Mouse (Mus musculus): ENCODE data around the gene Gtf2ird2. TPM values are rescaled to one million over a fixed set of nuclear protein-coding genes. Genes with fewer than 3 reads are reported as not detected.

Gene Gtf2ird2
- total RNA-seq, 2 experiments from 2014 or later: 4.9 to 5.0 TPM

DNA sequence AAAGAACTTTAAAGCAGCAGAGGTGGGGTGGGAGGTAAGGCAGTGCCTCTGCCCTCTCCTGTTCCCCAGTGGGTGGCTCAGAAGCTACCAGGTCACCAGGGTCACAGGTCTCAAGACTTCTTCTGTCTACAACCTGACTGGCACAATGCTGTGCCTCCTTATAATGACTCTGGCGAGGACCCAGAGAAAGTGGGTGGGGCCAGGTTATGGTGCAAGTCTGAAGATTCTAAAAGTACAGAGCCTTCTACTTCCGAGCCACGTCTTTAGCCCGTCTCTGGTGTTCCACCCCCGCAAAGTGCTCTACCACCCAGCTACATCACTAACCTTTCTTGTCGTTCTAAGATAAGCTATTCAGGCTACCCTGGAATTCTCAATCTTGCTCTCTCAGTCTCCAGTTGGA, 48.3 kb downstream of the Gtf2ird2 start:
- DNase-seq: peak in 1 of 2 experiments; percentile 25
- intact Hi-C loops (cut with DNase I): no loop called here

DNA sequence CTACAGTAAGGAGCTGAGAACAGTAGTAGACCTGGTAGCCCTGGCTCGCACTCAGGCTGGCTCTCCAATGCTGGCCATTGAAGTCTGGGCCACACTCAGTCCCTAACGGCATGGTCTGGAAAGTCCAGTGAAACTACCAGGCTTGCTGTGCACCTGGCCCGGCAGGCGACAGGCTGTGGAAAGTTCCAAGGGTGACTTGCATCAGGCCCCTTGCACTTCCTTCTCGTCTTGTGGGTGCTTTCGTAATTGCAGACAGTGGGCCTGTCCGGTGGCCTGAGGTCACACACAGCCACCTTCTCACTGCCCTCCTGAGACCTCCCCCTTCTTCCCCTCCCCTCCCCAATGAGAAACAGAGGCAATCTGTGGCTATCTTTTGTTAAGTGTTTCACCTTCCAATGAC, 48.7 kb downstream of the Gtf2ird2 start:
- intact Hi-C loops (cut with DNase I): no loop called here
- peak; percentile 47 to 52 for DNase-seq

DNA sequence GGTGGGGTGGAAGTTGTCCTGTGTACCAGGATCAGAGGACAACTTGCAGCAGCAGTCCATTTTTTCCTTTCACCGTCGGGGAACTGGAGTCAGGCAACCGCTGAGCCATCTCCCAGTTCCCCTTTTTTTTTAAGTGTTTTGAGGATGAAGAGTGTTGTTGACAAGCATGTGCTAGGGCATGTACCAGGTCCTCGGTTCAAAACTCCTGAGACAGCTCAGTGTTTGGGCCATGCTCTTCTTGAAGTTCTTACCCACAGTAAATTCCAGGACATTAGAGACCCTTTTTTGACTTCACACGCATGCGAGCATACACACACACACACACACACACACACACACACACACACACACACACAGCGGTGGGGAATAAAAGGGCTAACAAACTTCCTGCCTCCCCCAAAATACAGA, 49.4 kb downstream of the Gtf2ird2 start:
- intact Hi-C loops (cut with DNase I): no loop called here

DNA sequence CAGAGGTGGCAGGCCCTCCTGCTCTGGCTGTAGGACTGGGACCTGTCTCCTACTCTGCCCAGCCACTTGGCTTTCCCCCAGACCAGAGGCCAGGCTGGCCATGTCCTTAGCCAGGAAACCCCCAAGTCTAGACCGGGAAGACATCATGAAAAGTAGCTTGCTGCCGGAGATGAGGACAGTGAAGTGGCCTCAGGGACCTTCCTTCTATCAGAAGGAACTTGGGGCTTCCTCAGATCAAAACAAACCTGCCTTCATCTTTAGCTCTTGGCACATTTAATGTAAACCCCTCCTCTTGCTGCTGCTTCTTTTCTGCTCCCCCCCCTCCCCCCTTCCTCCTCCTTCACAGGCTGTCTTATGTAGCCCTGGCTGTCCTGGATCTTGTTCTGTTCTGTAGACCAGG, 50.4 kb downstream of the Gtf2ird2 start:
- DNase-seq: no peak
- intact Hi-C loops (cut with DNase I): no loop called here

More for the DNA sequence above, 49.4 kb downstream of the Gtf2ird2 start:
- no peak for DNase-seq

DNA sequence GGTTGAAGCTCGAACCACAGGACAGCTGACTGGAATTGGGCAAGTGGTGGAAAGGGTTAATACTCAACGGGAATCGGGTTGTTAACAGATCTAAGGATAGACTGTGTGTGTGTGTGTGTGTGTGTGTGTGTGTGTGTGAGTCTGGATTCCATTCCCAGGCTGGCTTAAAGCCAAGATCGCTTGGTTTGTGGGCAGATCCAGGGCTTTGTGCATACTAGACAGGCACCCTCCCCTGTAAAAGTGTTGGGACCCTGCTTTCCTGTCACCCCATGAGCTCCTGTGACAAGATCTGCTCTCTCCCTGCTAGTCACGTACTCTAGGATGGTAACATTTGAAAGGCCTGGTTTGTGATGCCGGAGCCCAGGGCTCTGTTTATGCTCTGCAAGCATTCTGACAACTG, 51.3 kb downstream of the Gtf2ird2 start:
- peak in 1 of 2 experiments; percentile 26 for DNase-seq
- intact Hi-C loops (cut with DNase I): no loop called here

DNA sequence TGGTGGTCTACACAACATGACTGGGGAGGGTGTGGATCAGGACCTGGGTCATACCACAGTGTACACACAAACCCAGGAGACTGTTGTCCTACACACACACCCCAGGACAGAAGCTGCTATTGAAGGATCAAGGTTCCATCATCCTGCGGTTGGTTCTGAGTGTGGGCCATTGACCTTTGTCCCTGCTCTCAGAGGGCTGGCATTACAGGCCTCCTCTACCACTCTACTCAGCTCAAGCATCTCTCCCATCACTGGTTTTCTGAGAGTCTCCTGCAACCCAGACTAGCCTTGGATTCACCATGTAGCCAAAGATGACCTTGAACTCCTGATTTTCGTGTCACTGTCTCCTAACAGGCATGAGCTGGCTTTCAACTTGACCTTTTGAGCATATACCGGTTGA, 52.4 kb downstream of the Gtf2ird2 start:
- intact Hi-C loops (cut with DNase I): no loop called here
- DNase-seq: no peak

DNA sequence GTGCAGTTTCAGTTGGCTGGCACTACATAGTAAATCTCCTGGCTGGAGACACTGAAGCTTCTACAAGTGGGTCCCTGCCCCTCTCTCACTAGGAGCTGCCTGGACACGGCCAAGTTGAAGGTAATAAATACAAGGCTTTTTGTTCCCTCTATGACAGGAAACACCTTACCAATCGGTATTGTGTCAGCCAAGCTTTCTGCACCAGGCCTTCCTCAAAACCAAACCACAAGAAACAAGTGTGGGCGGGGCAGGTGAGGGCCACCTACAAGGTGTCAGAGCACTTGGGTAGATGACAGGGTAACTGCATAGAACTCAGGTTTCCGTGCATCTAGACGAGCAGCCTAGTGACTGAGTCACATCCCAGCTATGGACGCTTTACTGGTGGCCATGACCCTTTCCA, 53.0 kb downstream of the Gtf2ird2 start:
- intact Hi-C loops (cut with DNase I): no loop called here
- no peak for DNase-seq

DNA sequence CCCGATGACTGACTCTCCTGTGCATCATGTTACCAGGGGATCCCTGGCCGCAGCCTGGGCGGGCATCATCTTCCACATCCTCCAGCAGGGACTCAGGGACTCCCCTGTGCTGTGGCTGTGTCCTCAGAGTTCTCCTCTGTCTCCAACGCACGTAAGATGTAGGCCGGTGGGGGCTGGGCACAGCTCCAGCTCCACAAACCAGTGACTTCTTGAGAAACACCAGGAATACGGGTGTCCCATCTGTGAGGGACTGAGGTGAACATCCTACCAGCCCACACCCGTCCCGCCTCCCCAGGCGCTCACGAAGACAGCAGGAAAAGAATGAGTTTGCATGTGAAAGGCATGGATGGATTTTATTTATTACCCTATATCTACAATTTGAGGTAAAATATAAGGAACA, 53.7 kb downstream of the Gtf2ird2 start:
- no peak for DNase-seq
- intact Hi-C loops (cut with DNase I): no loop called here

DNA sequence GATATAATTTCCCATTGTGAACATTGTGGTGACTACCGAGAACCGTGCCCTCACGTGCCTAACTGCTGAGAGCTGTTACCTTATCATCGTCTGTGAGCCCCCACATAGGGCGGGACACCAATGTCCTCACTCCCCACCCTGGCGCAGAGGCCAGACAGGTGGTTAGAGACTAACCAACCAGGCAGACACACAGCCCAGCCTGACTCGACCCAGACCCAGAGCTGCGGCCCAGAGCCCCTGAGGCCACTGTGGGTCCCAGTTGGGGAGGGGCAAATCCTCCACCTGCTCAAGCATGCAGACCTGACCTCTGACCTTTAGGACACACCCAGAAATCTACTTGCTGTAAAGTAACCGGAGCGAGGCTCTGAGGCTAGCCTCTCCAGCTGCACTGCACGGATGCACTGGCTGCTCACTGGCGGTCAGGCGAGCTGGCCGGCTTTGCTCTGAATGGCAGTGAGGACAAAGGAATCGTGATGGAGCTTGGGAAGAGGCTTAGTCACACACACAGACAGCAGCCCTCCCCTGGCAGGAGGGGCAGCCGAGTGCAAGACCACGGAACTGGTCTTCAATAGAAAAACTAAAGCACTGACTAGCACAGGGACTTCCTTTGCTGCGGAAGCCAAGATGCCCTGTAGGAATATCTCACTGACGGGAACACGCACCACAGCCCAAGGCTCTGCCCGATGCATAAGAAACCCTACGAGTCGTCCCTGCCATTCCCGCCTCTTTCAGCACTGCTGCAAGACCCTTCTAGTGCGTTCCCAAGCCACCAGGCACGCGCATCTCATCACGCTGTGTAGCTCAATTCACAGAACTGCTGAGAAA, 54.3 kb downstream of the Gtf2ird2 start:
- no peak for DNase-seq
- intact Hi-C loops (cut with DNase I): no loop called here

DNA sequence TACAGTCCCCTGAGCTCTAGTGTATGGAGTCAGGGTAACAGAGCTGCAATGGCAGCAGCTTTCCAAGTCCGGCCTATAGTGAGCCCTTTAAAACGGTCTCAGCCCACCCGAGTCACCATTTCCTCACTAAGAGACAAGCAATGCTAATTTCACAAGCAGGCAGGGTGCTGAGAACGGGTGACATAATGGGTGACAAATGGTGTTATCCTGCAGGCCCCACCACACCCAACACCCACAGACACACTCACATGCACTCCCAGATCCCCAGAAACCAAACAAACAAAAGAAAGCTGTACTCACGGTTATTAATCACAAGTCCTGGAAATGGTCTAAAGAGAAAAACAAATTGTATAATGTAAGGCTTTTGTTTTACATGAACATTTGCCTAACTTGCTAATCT, 58.0 kb downstream of the Gtf2ird2 start:
- DNase-seq: no peak
- intact Hi-C loops (cut with DNase I): no loop called here

DNA sequence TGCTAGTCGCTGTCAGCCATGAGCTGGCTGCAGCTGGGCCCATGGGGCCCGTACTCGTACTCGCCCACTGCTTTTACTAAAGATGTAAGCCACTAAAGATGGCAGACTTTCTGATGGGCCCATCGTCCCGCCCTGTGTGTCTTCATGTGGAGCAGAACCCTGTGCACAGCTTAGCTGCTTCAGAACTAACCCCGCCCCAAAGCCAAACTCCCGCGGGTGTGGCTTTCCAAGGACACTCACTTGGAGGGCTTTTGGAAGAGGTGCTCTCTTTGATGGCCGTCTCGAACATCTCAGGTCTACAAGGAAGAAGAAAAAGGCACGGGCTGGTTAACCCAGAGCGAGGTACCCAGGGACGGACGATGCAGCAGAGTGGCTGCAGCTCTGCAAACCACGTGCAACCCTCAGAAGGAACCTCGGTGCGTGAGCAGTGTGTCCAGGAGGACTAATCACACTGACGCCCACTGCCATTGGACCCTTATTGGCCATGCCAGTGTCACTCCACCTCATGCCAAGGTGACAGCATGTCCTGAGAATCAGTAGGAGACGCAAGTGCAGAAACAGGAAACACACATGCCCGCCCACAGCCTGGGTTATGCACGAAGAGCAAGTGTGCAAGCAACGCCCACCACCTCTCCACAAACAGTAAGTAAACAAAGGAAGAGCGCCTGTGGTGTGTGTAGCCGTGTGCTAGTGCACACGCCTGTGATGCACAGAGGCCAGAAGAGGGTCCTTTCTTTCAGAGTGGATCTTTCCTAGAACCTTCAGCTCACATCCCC, 60.0 kb downstream of the Gtf2ird2 start:
- intact Hi-C loops (cut with DNase I): no loop called here
- no peak for DNase-seq

DNA sequence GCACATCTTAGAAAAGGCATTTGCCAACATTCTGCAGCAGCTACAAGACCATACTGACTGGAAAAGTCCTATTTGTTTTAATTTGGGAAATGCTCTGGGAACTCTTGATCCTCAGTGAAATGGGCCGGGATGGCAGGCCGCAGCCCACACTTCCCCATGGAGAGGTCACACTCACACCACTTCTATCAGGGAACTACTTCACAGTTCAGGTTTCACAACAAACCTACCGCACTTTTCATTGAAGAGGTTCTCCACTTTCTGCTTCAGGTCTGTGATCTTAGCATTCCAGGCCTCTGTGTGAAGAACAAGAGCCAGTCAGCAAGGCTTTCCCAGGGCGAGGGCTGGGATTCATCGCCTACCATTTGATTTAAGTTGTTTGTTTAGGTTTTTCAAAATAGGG, 61.1 kb downstream of the Gtf2ird2 start:
- intact Hi-C loops (cut with DNase I): no loop called here
- no peak for DNase-seq

DNA sequence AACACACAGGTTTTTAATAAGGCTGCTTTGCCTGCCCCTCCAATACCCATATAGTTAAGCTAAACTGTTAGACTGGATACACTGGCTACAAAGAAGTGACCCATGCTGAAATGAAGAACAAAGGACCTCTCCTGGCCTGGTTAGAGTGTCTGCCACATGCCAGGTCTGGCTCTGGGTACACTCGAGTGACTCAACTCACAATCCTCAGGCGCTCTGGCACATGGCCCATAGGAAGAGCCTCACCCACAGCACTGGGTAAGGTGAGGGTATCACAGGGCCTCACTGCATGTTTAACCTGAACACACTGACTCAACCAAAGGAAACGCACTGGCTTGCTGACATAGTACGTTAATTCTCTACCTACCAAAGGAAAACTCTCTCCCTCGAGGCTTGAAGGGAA, 62.3 kb downstream of the Gtf2ird2 start:
- intact Hi-C loops (cut with DNase I): no loop called here
- no peak for DNase-seq

DNA sequence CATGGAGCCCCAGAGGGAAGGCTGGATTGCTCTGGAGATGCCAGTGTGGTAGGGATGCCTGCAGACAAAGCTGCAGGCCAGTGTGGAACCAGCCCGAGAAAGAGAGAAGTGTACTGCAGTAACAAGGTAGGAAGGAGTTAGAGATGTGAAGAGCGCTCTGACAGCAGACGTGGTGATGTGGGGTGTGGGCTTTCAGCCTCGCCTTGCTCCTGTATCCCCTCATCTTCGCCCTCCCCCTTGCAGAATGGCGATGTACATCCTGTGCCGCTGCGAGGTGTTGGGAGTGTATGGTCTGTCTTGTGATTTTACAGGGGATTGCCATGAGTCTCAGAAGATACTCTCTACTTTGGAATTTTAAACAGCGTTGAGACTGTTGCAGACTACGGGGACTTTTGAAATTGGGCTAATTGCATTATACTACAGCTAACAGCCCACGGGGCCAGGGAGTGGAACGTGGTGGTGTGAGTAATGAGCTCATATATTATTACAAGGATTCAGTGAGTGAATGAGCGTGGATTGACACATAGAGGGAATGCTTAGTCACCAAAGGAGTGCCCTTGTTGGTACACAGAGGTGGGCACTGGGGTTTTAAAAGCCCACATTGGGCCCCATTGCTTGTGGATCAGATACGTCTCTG, 64.9 kb downstream of the Gtf2ird2 start:
- no peak for DNase-seq
- intact Hi-C loops (cut with DNase I): no loop called here

DNA sequence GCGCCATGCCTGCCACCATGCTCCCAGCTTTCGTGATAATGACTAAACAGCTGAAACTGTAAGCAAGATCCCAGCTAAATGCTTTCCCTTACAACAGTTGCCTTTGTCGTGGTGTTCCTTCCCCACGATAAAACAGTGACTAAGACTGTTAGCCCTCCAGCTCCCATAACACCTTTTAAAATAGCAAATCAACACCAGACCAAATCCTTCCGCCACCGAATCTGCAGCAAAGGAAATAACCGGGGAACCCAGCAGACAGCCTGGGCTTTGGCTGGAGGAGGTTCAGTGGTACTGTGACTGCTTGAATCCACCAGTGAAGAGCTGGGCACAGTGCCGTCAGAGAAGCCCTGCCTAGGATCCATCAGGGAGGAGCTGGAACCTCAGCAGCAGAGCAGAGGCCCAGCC, 65.4 kb downstream of the Gtf2ird2 start:
- DNase-seq: no peak
- intact Hi-C loops (cut with DNase I): no loop called here

DNA sequence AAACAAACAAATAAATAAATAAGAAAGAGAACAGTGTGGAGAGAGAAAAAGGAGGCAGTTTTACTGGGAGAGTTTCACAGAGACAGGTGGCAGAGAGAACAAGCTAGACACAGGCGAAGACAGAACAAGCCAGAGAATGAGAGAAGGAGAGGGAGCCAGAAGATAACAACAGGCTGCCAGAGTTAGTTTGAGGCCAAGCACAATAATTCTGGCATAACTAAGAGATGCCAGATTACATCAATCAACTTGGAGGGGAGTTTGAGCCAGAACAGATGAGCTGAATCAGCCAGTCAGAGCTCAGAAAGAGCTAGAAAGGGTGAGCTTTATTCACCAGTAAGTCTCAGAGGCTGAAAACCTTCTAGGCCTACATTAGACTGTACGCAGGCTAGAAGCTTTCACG, 66.8 kb downstream of the Gtf2ird2 start:
- intact Hi-C loops (cut with DNase I): no loop called here
- DNase-seq: no peak

DNA sequence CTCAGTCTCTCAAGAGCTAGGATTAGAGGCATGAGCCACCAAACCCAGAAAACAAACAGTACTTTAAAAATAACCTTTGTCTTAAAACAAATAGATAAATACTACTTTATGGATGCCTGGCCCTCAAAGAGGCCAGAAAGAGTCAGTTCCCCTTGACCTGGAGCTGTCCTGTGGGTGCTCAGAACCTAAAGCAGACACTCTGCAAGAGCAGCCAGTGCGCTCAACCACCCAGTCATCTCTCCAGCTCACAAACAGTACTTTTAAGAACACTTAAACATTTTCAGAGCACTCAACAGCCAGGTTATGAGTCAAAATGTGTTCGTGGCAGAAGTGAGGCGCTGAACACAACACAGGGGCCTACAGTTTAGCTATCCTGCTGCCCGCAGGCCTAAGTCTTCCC, 67.3 kb downstream of the Gtf2ird2 start:
- no peak for DNase-seq
- intact Hi-C loops (cut with DNase I): no loop called here

DNA sequence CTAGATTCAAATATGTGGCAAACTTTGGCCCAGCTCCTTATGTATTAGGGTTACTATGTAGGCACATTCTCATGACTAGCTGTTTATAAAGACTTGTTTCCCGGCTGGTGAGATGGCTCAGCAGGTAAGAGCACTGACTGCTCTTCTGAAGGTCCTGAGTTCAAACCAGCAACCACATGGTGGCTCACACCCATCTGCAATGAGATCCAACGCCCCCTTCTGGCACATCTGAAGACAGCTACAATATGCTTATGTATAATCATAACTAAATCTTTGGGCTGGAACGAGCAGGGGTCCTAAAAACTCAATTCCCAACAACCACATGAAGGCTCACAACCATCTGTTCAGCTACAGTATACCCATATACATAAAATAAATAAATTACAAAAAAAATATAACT, 70.0 kb downstream of the Gtf2ird2 start:
- intact Hi-C loops (cut with DNase I): no loop called here
- no peak for DNase-seq

DNA sequence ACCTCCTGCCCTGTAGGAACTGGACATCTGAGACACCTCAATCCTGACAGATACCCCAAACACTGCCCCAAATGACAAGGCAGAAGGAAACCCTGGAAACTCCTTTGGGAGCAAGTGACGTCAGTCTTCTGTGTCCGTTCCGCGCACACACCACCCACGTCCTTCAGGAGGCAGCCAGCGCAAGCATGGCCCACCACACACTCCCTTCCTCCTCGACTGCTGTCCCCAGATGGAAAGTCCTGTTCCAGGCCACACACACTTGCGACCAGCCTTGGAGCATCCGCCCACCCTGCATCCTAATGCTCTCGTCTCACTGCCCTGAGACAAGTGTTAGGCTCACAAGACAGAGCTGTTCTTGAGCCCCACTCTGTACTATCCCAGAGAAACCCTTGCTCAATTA, 71.5 kb downstream of the Gtf2ird2 start:
- no peak for DNase-seq
- intact Hi-C loops (cut with DNase I): no loop called here

DNA sequence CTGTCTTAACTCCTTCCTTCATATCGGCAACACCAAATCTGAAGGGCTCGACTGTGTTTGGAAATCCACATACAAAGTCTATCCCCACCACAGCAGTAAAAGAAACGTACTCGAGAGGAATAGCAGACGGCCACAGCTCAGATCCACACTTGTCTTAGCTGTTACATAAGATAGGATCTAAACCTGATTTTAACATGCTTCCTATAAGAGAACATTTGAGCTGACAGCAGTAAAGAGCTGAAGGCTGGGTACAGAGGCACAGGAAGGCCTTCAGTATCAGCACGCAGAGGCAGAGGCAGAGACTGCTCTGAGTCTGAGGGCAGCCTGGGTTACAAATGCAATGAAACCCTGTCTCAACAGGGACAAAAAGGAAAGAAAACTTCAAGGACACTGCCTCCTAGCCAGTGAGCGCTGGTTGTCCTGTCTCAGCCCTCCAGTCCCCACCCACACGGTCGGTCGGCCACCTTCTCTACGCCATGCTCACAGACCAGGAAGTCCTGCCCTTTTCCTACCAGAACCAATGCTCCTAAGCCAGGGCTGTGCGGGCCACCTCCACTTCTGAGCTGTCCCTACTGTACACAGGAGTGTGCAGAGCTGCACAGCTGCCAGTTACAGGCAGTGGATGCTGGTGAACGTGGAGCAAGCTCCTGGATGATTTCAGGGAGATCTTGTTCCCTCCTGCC, 73.7 kb downstream of the Gtf2ird2 start:
- intact Hi-C loops (cut with DNase I): no loop called here

DNA sequence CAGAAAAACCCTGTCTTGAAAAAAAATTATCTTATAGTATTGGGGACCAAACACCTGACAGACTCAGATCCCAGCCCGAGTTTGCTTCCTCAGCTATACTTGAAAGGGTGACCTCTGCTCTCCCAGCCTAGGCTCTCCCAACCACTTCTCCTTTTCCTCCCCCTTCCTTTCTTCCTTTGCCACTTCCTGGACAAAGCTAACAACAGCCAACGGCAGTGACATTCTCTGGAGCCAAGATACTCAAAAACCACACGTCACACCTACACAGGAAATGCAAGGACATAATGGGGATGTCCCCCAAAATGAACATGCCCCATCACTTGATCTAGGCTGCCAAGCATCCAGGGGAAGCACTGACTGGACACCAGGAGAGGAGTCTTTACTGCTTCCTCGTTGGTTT, 74.6 kb downstream of the Gtf2ird2 start:
- intact Hi-C loops (cut with DNase I): no loop called here
- no peak for DNase-seq

More for the DNA sequence above, 73.7 kb downstream of the Gtf2ird2 start:
- no peak for DNase-seq
